Mouse (Mus musculus) stomach, embryonic 15.5 days (tissue): ENCODE measurements around the gene Hps6. TPM values are rescaled to one million over a fixed set of nuclear protein-coding genes. Genes with fewer than 3 reads are reported as not detected.
A peak's percentile ranks its signal among the peaks of the same experiment; 100 is the strongest.
"Not testable (repeated sequence)": the region's sequence is repeated elsewhere in the genome, so short reads cannot be mapped to it uniquely, and the experiment has no call there.

Experiments used
- ATAC-seq: fragments of 200-750 bp; cut with Nextera tagmentation; 2 replicates; pipeline ENCODE4 v1.8.0; 2017; ENCODE audit warnings: low read depth, moderate number of reproducible peaks, moderate TSS enrichment; ENCODE audit not compliant: insufficient read depth, low FRiP score
- H3K27ac ChIP-seq: fragments of 300-500 bp; sonication (generic); 2 replicates; pipeline ENCODE4 v1.5.1; 2015; ENCODE audit warnings: mild to moderate bottlenecking, inconsistent platforms
- H3K27me3 ChIP-seq: fragments of 300-500 bp; sonication (generic); replicated peaks from 2 replicates; pipeline ENCODE4 v1.6.1; 2015; ENCODE audit warnings: inconsistent platforms
- H3K36me3 ChIP-seq: fragments of 300-500 bp; sonication (generic); 2 replicates; pipeline ENCODE4 v1.6.1; 2015; ENCODE audit warnings: inconsistent platforms
- H3K4me1 ChIP-seq: fragments of 300-500 bp; sonication (generic); 2 replicates; pipeline ENCODE4 v1.6.1; 2015; ENCODE audit warnings: inconsistent platforms
- H3K4me2 ChIP-seq: fragments of 300-500 bp; sonication (generic); 2 replicates; pipeline ENCODE4 v1.6.1; 2015; ENCODE audit warnings: mild to moderate bottlenecking, inconsistent platforms
- H3K4me3 ChIP-seq: fragments of 300-500 bp; sonication (generic); replicated peaks from 2 replicates; pipeline ENCODE4 v1.5.1; 2015; ENCODE audit warnings: inconsistent platforms
- H3K9ac ChIP-seq: fragments of 300-500 bp; sonication (generic); 2 replicates; pipeline ENCODE4 v1.6.1; 2015; ENCODE audit warnings: inconsistent platforms
- H3K9me3 ChIP-seq: fragments of 300-500 bp; sonication (generic); 2 replicates; pipeline ENCODE4 v1.6.1; 2016; ENCODE audit warnings: inconsistent platforms
- WGBS: fragments of 180-500 bp; shearing (Covaris S2); methylation state at CpG from one replicate; pipeline ENCODE4 v1.1.7; 2015; 5-methylcytosine and 5-hydroxymethylcytosine counted together
- polyA plus RNA-seq: library from polyadenylated mRNA; unstranded; fragments of >200 nt; fragmentation: Nextera tagmentation; extraction: Ambion mirVana; gene quantifications from 2 replicates; pipeline ENCODE4 v1.2.1, GENCODE M21; 2015

Hps6 gene
- 8.1 TPM in 2 replicates for polyA plus RNA-seq

GRCm38 (mm10) chr19:46003371-46004226 is at the start of gene Hps6:
Gene Hps6 (plus strand): TSS chr19:46003508.
- peak within 1 kb of the TSS; percentile 99 for H3K4me2 ChIP-seq
- H3K36me3 ChIP-seq: peaks cover 2% of the 10 kb centered on the region; the same call in 1 of the 2 replicates
- peak within 1 kb of the TSS; percentile 59 for H3K27ac ChIP-seq
- H3K9ac ChIP-seq: peak within 1 kb of the TSS; percentile 73
- peaks cover 17% of the 10 kb centered on the region for H3K4me1 ChIP-seq
- no peaks in the 10 kb centered on the region for H3K9me3 ChIP-seq
- peak; percentile 91 for ATAC-seq
- peak within 1 kb of the TSS; percentile 76 for H3K4me3 ChIP-seq
- 2% methylated on average over 70 of the region's 70 CpGs for WGBS
- H3K27me3 ChIP-seq: no peaks in the 10 kb centered on the region

GRCm38 (mm10) chr19:45956736-45957135 is 46.6 kb upstream of the Hps6 start:
- ATAC-seq: no peak
- no peaks in the 10 kb centered on the region for H3K4me1 ChIP-seq
- 90% methylated on average over 7 of the region's 7 CpGs for WGBS

GRCm38 (mm10) chr19:45960770-45961169 is 42.5 kb upstream of the Hps6 start:
- H3K36me3 ChIP-seq: 0 out of 2 replicates have a peak, but pooled peaks cover 6% of the 10 kb centered on the region
- H3K9me3 ChIP-seq: no peaks in the 10 kb centered on the region
- no peak overlapping the region for H3K4me3 ChIP-seq
- 30% methylated on average over 5 of the region's 5 CpGs for WGBS
- ATAC-seq: no peak
- no peak overlapping the region for H3K9ac ChIP-seq
- no peaks in the 10 kb centered on the region for H3K4me1 ChIP-seq
- H3K27ac ChIP-seq: no peak overlapping the region
- H3K27me3 ChIP-seq: no peaks in the 10 kb centered on the region
- no peak overlapping the region for H3K4me2 ChIP-seq

More at GRCm38 (mm10) chr19:45956736-45957135, 46.6 kb upstream of the Hps6 start:
- H3K9me3 ChIP-seq: no peaks in the 10 kb centered on the region
- no peaks in the 10 kb centered on the region for H3K36me3 ChIP-seq
- H3K4me2 ChIP-seq: no peak overlapping the region
- H3K27ac ChIP-seq: no peak overlapping the region
- H3K27me3 ChIP-seq: no peaks in the 10 kb centered on the region
- H3K4me3 ChIP-seq: no peak overlapping the region
- no peak overlapping the region for H3K9ac ChIP-seq

- no peaks in the 10 kb centered on the region for H3K4me1 ChIP-seq
- no peak overlapping the region for H3K9ac ChIP-seq
- no peaks in the 10 kb centered on the region for H3K9me3 ChIP-seq
- no peaks in the 10 kb centered on the region for H3K27me3 ChIP-seq
- H3K4me2 ChIP-seq: no peak overlapping the region
- no peak overlapping the region for H3K4me3 ChIP-seq
- no peaks in the 10 kb centered on the region for H3K36me3 ChIP-seq
- H3K27ac ChIP-seq: no peak overlapping the region
- no peak for ATAC-seq
Measured at GRCm38 (mm10) chr19:45984379-45984778, 18.9 kb upstream of the Hps6 start.

GRCm38 (mm10) chr19:45988238-45988637 is 15.1 kb upstream of the Hps6 start:
- Histone ChIP-seq H3K4me2 (no peak overlapping the region), H3K27me3 (no peaks in the 10 kb centered on the region), H3K27ac (no peak overlapping the region), H3K9ac (no peak overlapping the region), H3K9me3 (no peaks in the 10 kb centered on the region), H3K4me1 (no peaks in the 10 kb centered on the region), H3K4me3 (no peak overlapping the region), H3K36me3 (no peaks in the 10 kb centered on the region)
- WGBS: 98% methylated on average over 3 of the region's 3 CpGs
- no peak for ATAC-seq

- WGBS: 87% methylated on average over 3 of the region's 3 CpGs
- H3K27me3 ChIP-seq: no peaks in the 10 kb centered on the region
- H3K9ac ChIP-seq: no peak overlapping the region
- H3K9me3 ChIP-seq: no peaks in the 10 kb centered on the region
- no peak overlapping the region for H3K27ac ChIP-seq
- no peaks in the 10 kb centered on the region for H3K4me1 ChIP-seq
- no peak for ATAC-seq
- no peak overlapping the region for H3K4me2 ChIP-seq
- H3K36me3 ChIP-seq: peaks cover 3% of the 10 kb centered on the region; the same call in 1 of the 2 replicates
- no peak overlapping the region for H3K4me3 ChIP-seq
Measured at GRCm38 (mm10) chr19:45991171-45991570, 12.1 kb upstream of the Hps6 start.

GRCm38 (mm10) chr19:45993441-45993840 is 9.9 kb upstream of the Hps6 start:
- 69% methylated on average over 6 of the region's 6 CpGs for WGBS
- not testable (repeated sequence) for H3K27ac ChIP-seq, H3K4me2 ChIP-seq, H3K27me3 ChIP-seq, H3K36me3 ChIP-seq, H3K9me3 ChIP-seq, H3K9ac ChIP-seq, ATAC-seq, H3K4me1 ChIP-seq, H3K4me3 ChIP-seq

- no peak overlapping the region for H3K27ac ChIP-seq
- WGBS: 91% methylated on average over 13 of the region's 13 CpGs
- peaks cover 3% of the 10 kb centered on the region; the same call in 1 of the 2 replicates for H3K36me3 ChIP-seq
- no peak for ATAC-seq
- H3K4me3 ChIP-seq: no peak overlapping the region
- no peak overlapping the region for H3K4me2 ChIP-seq
- H3K4me1 ChIP-seq: 0 out of 2 replicates have a peak, but pooled peaks cover 3% of the 10 kb centered on the region
- H3K9me3 ChIP-seq: no peaks in the 10 kb centered on the region
- no peak overlapping the region for H3K9ac ChIP-seq
- no peaks in the 10 kb centered on the region for H3K27me3 ChIP-seq
Measured at GRCm38 (mm10) chr19:45993981-45994737, 9.1 kb upstream of the Hps6 start.

GRCm38 (mm10) chr19:45997365-45997764 is 5.9 kb upstream of the Hps6 start:
- Histone ChIP-seq H3K4me1 (0 out of 2 replicates have a peak, but pooled peaks cover 3% of the 10 kb centered on the region), H3K27ac (no peak overlapping the region), H3K36me3 (peaks cover 3% of the 10 kb centered on the region; the same call in 1 of the 2 replicates), H3K9ac (peak overlapping the region; percentile 80; the same call in 1 of the 2 replicates), H3K27me3 (no peaks in the 10 kb centered on the region), H3K9me3 (no peaks in the 10 kb centered on the region), H3K4me2 (peak overlapping the region; percentile 71), H3K4me3 (peak overlapping the region; percentile 91)
- no peak for ATAC-seq
- WGBS: 55% methylated on average over 5 of the region's 5 CpGs

GRCm38 (mm10) chr19:45997785-45998693 is 5.3 kb upstream of the Hps6 start, which contains the start of gene Armh3:
Gene Armh3 (minus strand): TSS chr19:45998488.
- H3K4me3 ChIP-seq: peak within 1 kb of the TSS; percentile 91
- WGBS: 1% methylated on average over 76 of the region's 76 CpGs
- H3K9me3 ChIP-seq: no peaks in the 10 kb centered on the region
- ATAC-seq: peak; percentile 94
- H3K4me2 ChIP-seq: peak within 1 kb of the TSS; percentile 71
- H3K27me3 ChIP-seq: no peaks in the 10 kb centered on the region
- 0 out of 2 replicates have a peak, but pooled peaks cover 3% of the 10 kb centered on the region for H3K4me1 ChIP-seq
- peaks cover 3% of the 10 kb centered on the region; the same call in 1 of the 2 replicates for H3K36me3 ChIP-seq
- peak within 1 kb of the TSS; percentile 80 for H3K9ac ChIP-seq
- H3K27ac ChIP-seq: peak within 1 kb of the TSS; percentile 95

- peaks cover 7% of the 10 kb centered on the region; the same call in 1 of the 2 replicates for H3K4me1 ChIP-seq
- H3K9ac ChIP-seq: peak overlapping the region; percentile 34; the same call in 1 of the 2 replicates
- no peak overlapping the region for H3K27ac ChIP-seq
- 12% methylated on average over 8 of the region's 8 CpGs for WGBS
- peak overlapping the region; percentile 91 for H3K4me3 ChIP-seq
- ATAC-seq: no peak
- H3K9me3 ChIP-seq: no peaks in the 10 kb centered on the region
- peak overlapping the region; percentile 71 for H3K4me2 ChIP-seq
- H3K27me3 ChIP-seq: no peaks in the 10 kb centered on the region
- H3K36me3 ChIP-seq: peaks cover 3% of the 10 kb centered on the region; the same call in 1 of the 2 replicates
Measured at GRCm38 (mm10) chr19:45998694-45999217, 4.6 kb upstream of the Hps6 start.
